Mouse (Mus musculus) kidney, adult 2 months (tissue): ENCODE data around the gene Plac1.

Source experiments
- CTCF ChIP-seq: fragments of 200-500 bp; conservative IDR thresholded peaks from 2 replicates; pipeline ENCODE4 v1.5.1; 2011; ENCODE audit warnings: low read depth, mild to moderate bottlenecking, control low read depth, low read length, moderate library complexity, mixed read lengths; ENCODE audit not compliant: insufficient read depth, insufficient read length
- POLR2A ChIP-seq: fragments of 200-500 bp; IDR thresholded peaks from one replicate; pipeline ENCODE4 v1.6.1; 2011; ENCODE audit warnings: low read depth, low read length, control low read depth

DNA sequence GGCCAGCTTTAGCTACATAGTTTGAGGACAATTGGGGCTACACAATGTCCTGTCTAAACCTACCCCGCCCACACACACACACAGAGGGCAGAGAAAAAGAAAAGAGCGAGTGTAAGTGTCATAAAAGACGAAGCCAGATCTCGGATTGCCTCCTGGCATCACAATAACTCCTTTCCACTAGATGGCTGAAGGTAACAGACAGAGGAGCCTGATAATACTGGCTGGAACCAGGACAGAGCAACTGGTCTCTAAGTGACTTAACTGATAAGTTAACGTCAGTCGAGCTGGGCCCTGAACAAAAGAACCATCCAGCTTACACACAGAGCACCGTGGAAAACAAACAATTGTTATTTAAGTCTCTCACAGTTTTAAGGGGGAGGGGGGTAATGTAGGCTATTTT, 3.5 kb downstream of the Plac1 start:
- TF ChIP-seq POLR2A (no peak), CTCF (no peak)
